Mouse (Mus musculus) T-cell, adult 66 days (primary cell): ENCODE measurements around the gene Krt90. TPM values are rescaled to one million over a fixed set of nuclear protein-coding genes. Genes with fewer than 3 reads are reported as not detected.

Experiments
- total RNA-seq, 2 experiments: library from RNA; stranded (reverse); gene quantifications; 3 replicates in 1 of 2; 4 replicates in 1 of 2; pipeline ENCODE4 v1.2.4; 2023

Gene Krt90
- not detected for total RNA-seq

DNA sequence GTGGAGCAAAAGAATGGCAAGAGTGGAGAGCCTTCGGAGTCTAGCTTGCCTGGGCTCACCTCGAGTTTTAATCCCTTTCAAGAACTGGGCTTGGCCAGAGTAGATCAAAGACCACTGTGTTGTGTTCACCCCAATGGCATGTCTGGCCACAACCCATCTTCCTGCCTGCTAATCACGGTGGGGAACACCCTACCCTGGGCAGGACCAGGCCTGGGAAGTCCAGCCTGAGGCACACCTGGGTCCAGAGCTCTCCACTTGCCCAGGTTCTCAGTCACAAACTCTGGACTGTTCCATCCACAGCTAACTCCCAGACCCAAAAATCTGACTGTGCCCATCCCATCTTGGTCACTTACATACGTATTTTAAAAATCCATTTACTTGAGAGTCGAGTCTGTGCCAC lies at the start of gene Krt90:
Krt90 (minus strand) TSS at position 101 of the 400 bp plus-strand sequence.

DNA sequence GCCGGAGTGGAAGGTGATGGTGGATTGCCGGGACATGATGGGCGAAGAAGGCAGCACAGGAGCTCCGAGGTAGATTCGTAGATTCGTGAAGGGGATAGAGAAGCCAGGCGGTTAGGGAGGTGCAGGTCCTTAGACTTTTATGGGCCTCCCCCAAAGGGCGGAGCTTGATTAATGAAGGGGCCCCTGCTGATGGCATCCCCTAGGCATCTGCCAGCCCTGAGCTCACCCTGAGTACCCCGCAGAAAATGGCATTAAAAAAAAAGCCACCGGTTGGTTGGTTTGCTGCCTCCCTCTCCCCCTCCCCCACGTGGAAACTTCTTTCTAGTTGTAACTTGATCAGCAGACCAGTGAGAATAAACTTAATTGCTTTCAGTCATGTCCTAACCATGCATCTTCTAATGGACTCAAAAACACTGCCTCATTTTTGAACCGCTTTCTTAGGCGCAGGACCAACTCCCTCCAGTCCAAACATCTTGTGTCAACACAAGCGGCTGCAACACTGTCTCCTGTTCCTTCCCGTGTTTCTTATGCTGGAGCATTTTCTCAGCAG lies 11.1 kb upstream of the Krt90 start, which contains the start of gene Krt75:
Krt75 (minus strand) TSS at position 109 of the 550 bp plus-strand sequence.

DNA sequence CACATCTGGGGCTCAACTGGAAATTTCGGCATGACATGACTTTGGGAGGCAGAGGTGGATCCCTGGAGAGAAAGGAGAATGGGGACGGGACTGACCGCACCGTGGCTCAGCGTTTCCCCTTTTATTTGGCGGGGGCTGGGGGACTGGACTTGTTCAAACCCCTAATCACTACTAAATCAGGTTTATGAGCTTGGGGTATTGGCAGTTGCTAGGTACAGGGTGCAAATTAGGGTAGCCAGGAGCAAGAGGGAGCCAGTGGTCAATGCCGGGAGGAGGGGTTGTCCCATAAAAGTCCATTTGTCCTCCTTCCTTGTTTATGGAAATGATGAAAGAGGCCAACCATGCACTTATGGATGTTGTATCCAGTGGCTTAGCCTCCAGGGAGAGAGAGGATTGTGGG lies 12.2 kb downstream of the Krt90 start, which contains the start of gene Krt82:
Krt82 (minus strand) TSS at position 101 of the 400 bp plus-strand sequence.

DNA sequence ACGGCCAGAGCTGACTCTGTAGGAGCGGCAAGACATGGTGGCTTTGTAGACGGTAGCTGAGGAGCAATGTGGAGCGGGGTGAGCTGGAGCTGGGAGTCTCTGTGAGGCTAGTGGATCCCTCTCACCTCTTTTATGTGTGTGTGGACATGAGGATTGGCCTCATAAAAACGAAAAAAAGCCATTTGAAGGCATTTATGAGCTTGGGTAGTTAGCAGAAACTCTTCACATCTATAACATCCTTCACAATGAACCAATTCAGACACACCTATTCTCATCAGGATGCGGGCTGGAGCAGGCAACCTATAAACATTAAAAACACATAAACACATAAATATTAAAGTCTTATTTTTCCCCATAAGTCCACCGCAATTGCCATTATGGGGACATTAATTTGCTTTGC lies 30.0 kb downstream of the Krt90 start, which contains the start of gene Krt84:
Krt84 (minus strand) TSS at position 101 of the 400 bp plus-strand sequence.

DNA sequence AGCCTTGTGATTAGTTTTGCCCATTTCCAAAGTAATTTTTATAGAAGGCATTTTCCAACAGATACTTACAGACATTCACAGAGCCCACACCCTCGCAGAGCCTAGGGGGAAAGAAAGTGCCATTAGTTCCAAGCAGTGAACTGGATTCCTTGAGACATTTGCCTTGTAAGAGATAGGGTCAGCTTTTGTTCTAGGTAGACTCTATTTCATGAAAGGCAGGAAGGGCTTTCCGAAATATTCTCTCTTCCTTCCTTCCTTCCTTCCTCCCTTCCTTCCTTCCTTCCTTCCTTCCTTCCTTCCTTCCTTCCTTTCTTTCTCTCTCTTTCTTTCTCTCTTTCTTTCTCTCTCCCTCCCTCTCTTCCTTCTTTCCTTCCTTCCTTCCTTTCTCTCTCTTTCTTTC lies 45.6 kb downstream of the Krt90 start, which contains the start of gene Gm49425:
Gm49425 (minus strand) TSS at position 101 of the 400 bp plus-strand sequence.

Other genes starting within 250 kb of the Krt90 start
- gene Krt80, start 192.8 kb downstream of the Krt90 start, total RNA-seq = not detected
- gene Krt7, start 151.9 kb downstream of the Krt90 start, total RNA-seq = not detected
- not detected for gene Krt87, start 124.1 kb downstream of the Krt90 start, total RNA-seq
- gene Krt88, start 115.2 kb downstream of the Krt90 start, total RNA-seq = not detected
- gene Krt81, start 99.2 kb downstream of the Krt90 start, total RNA-seq = not detected
- gene Krt86, start 89.5 kb downstream of the Krt90 start, total RNA-seq = not detected
- under 1 TPM; 0.55 to 0.95 TPM for gene Krt83, start 71.4 kb downstream of the Krt90 start, total RNA-seq
- gene Gm49425, start 45.7 kb downstream of the Krt90 start, total RNA-seq = not detected
- gene Krt84, start 30.1 kb downstream of the Krt90 start, total RNA-seq = not detected
- not detected for gene Krt82, start 12.3 kb downstream of the Krt90 start, total RNA-seq
- gene Krt75, start 11.0 kb upstream of the Krt90 start, total RNA-seq = not detected
- gene Gm5414, start 65.2 kb upstream of the Krt90 start, total RNA-seq = not detected
- not detected for gene Gm5478, start 84.4 kb upstream of the Krt90 start, total RNA-seq
- not detected for gene Krt6b, start 117.3 kb upstream of the Krt90 start, total RNA-seq
- not detected for gene Krt6a, start 131.4 kb upstream of the Krt90 start, total RNA-seq
- not detected for gene Krt5, start 149.9 kb upstream of the Krt90 start, total RNA-seq
- not detected for gene Krt71, start 180.2 kb upstream of the Krt90 start, total RNA-seq
- not detected for gene Krt72, start 223.5 kb upstream of the Krt90 start, total RNA-seq
- gene Krt73, start 239.4 kb upstream of the Krt90 start, total RNA-seq = not detected